Mouse (Mus musculus) stomach, postnatal 0 days (tissue): ENCODE measurements around the gene Trpv1. TPM values are rescaled to one million over a fixed set of nuclear protein-coding genes. Genes with fewer than 3 reads are reported as not detected.
A peak's percentile ranks its signal among the peaks of the same experiment; 100 is the strongest.

ENCODE experiments used
- ATAC-seq: fragments of 200-750 bp; cut with Nextera tagmentation; 2 replicates; pipeline ENCODE4 v1.8.0; 2017; ENCODE audit not compliant: low FRiP score, low TSS enrichment
- DNase-seq: peaks from one replicate; pipeline ENCODE4 v3.0.0-alpha.2; 2016; ENCODE audit warnings: low spot score
- H3K27ac ChIP-seq: fragments of 300-500 bp; sonication (generic); replicated peaks from 2 replicates; pipeline ENCODE4 v1.5.1; 2014; ENCODE audit warnings: mild to moderate bottlenecking, control low read depth
- H3K27me3 ChIP-seq: fragments of 300-500 bp; sonication (generic); 2 replicates; pipeline ENCODE4 v1.6.1; 2014; ENCODE audit warnings: low read length; ENCODE audit not compliant: control insufficient read depth, insufficient read depth
- H3K36me3 ChIP-seq: fragments of 300-500 bp; sonication (generic); 2 replicates; pipeline ENCODE4 v1.6.1; 2014; ENCODE audit warnings: low read length, mixed read lengths; ENCODE audit not compliant: control insufficient read depth, insufficient read depth
- H3K4me1 ChIP-seq: fragments of 300-500 bp; sonication (generic); replicated peaks from 2 replicates; pipeline ENCODE4 v1.6.1; 2014; ENCODE audit warnings: antibody characterized with exemption; ENCODE audit not compliant: control insufficient read depth, insufficient read depth
- H3K4me2 ChIP-seq: fragments of 300-500 bp; sonication (generic); replicated peaks from 2 replicates; pipeline ENCODE4 v1.6.1; 2014; ENCODE audit warnings: low read depth, mild to moderate bottlenecking, control low read depth, moderate library complexity
- H3K4me3 ChIP-seq: fragments of 300-500 bp; sonication (generic); 2 replicates; pipeline ENCODE4 v1.5.1; 2014; ENCODE audit warnings: low read depth, low read length, control low read depth
- H3K9ac ChIP-seq: fragments of 300-500 bp; sonication (generic); 2 replicates; pipeline ENCODE4 v1.6.1; 2014; ENCODE audit warnings: mild to moderate bottlenecking, low read length, control low read depth, mixed read lengths
- H3K9me3 ChIP-seq: fragments of 300-500 bp; sonication (generic); 2 replicates; pipeline ENCODE4 v1.6.1; 2016; ENCODE audit warnings: low read length; ENCODE audit not compliant: control insufficient read depth
- CTCF ChIP-seq: IDR thresholded peaks from 2 replicates; pipeline ENCODE4 v1.5.1; 2016; ENCODE audit warnings: antibody characterized with exemption, low read depth, mild to moderate bottlenecking, moderate library complexity
- EP300 ChIP-seq: optimal IDR thresholded peaks from 2 replicates; pipeline ENCODE3; 2016; ENCODE audit warnings: antibody characterized with exemption
- WGBS: fragments of 180-500 bp; shearing (Covaris S2); extraction: QIAGEN DNeasy Blood & Tissue Kit; methylation state at CpG from one replicate; pipeline ENCODE4 v1.1.7; 2014; 5-methylcytosine and 5-hydroxymethylcytosine counted together
- polyA plus RNA-seq: library from polyadenylated mRNA; unstranded; fragments of >200 nt; fragmentation: Nextera tagmentation; extraction: Ambion mirVana; gene quantifications from 2 replicates; pipeline ENCODE4 v1.2.1, GENCODE M21; 2015

Gene Trpv1
- polyA plus RNA-seq, 1 experiment from 2014 or later: 0.02 TPM

DNA sequence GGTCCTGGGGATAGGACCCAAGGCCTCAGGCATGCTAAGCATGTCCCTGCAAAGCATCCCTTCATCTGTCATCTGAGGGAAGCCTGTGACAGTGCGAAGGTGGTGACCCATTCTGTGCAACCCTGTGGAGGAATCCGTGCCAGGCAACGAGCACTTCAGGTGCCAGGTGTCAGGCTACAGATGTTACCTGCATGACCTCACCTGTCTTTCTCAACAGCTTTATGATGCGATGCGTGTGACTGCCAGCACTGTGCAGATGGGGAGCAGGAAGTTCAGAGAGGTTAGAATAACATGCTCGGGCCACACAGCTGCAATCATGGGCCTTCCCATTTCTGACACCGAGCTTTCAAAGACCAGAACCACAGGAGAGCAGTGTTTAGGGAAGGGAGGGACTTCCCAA, 28.9 kb upstream of the Trpv1 start:
- 69% methylated on average over 7 of the region's 7 CpGs for WGBS
- no peak overlapping the region for H3K4me3 ChIP-seq
- H3K9ac ChIP-seq: no peak overlapping the region
- no peak for TF ChIP-seq EP300
- TF ChIP-seq CTCF: no peak
- ATAC-seq (no peak), DNase-seq (no peak)
- H3K9me3 ChIP-seq: no peaks in the 10 kb centered on the region
- no peaks in the 10 kb centered on the region for H3K27me3 ChIP-seq
- H3K4me1 ChIP-seq: no peaks in the 10 kb centered on the region
- H3K36me3 ChIP-seq: no peaks in the 10 kb centered on the region
- H3K4me2 ChIP-seq: no peak overlapping the region
- no peak overlapping the region for H3K27ac ChIP-seq

GRCm38 (mm10) chr11:73207621-73208020, 26.5 kb upstream of the Trpv1 start:
- H3K9ac ChIP-seq: no peak overlapping the region
- H3K9me3 ChIP-seq: no peaks in the 10 kb centered on the region
- H3K27ac ChIP-seq: no peak overlapping the region
- H3K4me3 ChIP-seq: no peak overlapping the region
- no peak for DNase-seq
- TF ChIP-seq EP300 (no peak), CTCF (peak; percentile 54)
- no peak overlapping the region for H3K4me2 ChIP-seq
- H3K36me3 ChIP-seq: no peaks in the 10 kb centered on the region
- no peak for ATAC-seq
- H3K27me3 ChIP-seq: no peaks in the 10 kb centered on the region
- H3K4me1 ChIP-seq: no peaks in the 10 kb centered on the region
- WGBS: 71% methylated on average over 2 of the region's 2 CpGs

DNA sequence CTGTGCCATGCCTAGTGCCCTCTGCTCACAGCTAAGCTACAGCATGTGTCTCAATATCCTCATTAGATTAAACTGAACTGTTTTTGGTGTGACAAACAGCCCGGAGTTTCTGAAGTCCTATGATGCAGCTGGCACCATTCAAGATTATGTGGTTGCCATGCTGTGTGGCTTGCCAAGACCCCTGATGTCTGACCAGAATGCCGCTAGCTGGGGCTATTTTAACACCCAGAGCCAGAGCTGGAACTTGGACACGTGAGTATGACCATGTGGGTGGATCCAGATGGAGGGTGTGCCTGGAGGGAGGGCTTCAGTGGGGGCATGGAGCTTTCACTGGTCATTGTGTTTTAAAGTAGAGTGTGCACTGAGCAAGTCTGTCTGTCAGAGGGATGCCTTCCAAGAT, 20.1 kb upstream of the Trpv1 start:
- 72% methylated on average over 3 of the region's 3 CpGs for WGBS
- H3K27me3 ChIP-seq: no peaks in the 10 kb centered on the region
- no peak overlapping the region for H3K4me2 ChIP-seq
- no peak overlapping the region for H3K9ac ChIP-seq
- H3K27ac ChIP-seq: no peak overlapping the region
- no peaks in the 10 kb centered on the region for H3K4me1 ChIP-seq
- no peaks in the 10 kb centered on the region for H3K36me3 ChIP-seq
- DNase-seq: no peak
- no peak overlapping the region for H3K4me3 ChIP-seq
- ATAC-seq: no peak
- TF ChIP-seq CTCF (no peak), EP300 (no peak)
- H3K9me3 ChIP-seq: no peaks in the 10 kb centered on the region

- ATAC-seq: no peak
- Histone ChIP-seq H3K4me2 (no peak overlapping the region), H3K9me3 (no peaks in the 10 kb centered on the region), H3K9ac (no peak overlapping the region), H3K36me3 (no peaks in the 10 kb centered on the region), H3K27ac (no peak overlapping the region), H3K27me3 (no peaks in the 10 kb centered on the region), H3K4me3 (no peak overlapping the region), H3K4me1 (no peaks in the 10 kb centered on the region)
- DNase-seq: no peak
- TF ChIP-seq CTCF (peak; percentile 27; the same call in 1 of the 2 replicates), EP300 (no peak)
- WGBS: 63% methylated on average over 2 of the region's 2 CpGs
Observed at GRCm38 (mm10) chr11:73219671-73220070, 14.4 kb upstream of the Trpv1 start.

DNA sequence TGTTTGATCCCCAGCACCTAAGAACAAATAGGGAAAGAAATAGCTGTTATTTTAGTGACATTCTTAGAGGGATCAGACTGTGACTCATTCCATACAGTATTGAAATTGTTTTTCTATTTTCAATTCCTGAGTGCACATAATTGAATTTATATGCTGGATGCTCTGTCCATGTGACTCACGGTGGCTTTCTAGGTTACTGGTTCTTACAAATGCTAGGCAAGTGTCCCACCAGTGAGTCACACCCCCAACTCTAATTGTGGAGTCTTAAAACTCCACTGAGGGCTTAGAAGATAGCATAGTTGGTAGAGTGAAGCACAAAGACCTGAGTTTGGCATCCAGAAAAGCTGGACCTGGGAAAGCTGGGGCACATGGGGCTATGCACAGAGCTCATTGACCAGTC, 13.4 kb upstream of the Trpv1 start:
- TF ChIP-seq EP300: no peak
- no peak for TF ChIP-seq CTCF
- no peak overlapping the region for H3K4me2 ChIP-seq
- H3K9ac ChIP-seq: no peak overlapping the region
- H3K36me3 ChIP-seq: no peaks in the 10 kb centered on the region
- no peak overlapping the region for H3K27ac ChIP-seq
- no peaks in the 10 kb centered on the region for H3K4me1 ChIP-seq
- no peaks in the 10 kb centered on the region for H3K9me3 ChIP-seq
- H3K27me3 ChIP-seq: no peaks in the 10 kb centered on the region
- DNase-seq (no peak), ATAC-seq (no peak)
- WGBS: 68% methylated on average over 1 of the region's 1 CpGs
- H3K4me3 ChIP-seq: no peak overlapping the region

DNA sequence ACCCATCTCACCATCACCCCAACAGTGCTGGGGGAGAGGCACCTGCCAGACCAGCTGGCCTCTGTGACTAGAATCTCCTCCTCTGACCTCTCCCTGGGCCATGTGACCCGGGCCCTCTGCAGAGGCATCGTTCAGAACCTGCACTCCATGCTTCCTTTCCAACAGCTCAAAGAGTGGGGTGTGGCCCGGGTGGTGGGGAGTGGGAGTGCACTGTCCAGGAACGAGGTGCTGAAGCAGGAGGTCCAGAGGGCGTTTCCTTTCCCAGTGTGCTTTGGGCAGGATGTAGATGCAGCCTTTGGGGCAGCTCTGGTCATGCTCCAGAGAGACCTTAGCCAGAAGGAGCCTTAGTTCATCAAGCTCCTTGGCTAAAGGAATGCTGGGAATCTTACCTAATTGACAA, 11.2 kb upstream of the Trpv1 start:
- Histone ChIP-seq H3K4me3 (no peak overlapping the region), H3K27me3 (no peaks in the 10 kb centered on the region), H3K27ac (no peak overlapping the region), H3K4me2 (no peak overlapping the region), H3K36me3 (no peaks in the 10 kb centered on the region), H3K4me1 (no peaks in the 10 kb centered on the region), H3K9me3 (no peaks in the 10 kb centered on the region), H3K9ac (no peak overlapping the region)
- no peak for TF ChIP-seq EP300
- ATAC-seq (no peak), DNase-seq (no peak)
- 20% methylated on average over 5 of the region's 5 CpGs for WGBS
